Mouse (Mus musculus) thymus, postnatal 0 days (tissue): ENCODE measurements around the gene Trex1. TPM values are rescaled to one million over a fixed set of nuclear protein-coding genes. Genes with fewer than 3 reads are reported as not detected.

Experiments
- DNase-seq: peaks from one replicate; pipeline ENCODE4 v3.0.0-alpha.2; 2015; ENCODE audit warnings: low spot score
- polyA plus RNA-seq: library from polyadenylated mRNA; unstranded; fragments of >200 nt; fragmentation: Nextera tagmentation; extraction: Ambion mirVana; gene quantifications from 2 replicates; pipeline ENCODE4 v1.2.1, GENCODE M21; 2015

Trex1 gene
- polyA plus RNA-seq, 1 experiment from 2014 or later: 42.1 TPM

GRCm38 (mm10) chr9:109051651-109052489 lies 7.7 kb downstream of the Trex1 start:
- DNase-seq: peak; percentile 18

GRCm38 (mm10) chr9:109051011-109051501 lies 8.5 kb downstream of the Trex1 start:
- peak; percentile 75 for DNase-seq

- DNase-seq: no peak
Observed at GRCm38 (mm10) chr9:109050674-109050997, 8.9 kb downstream of the Trex1 start.

GRCm38 (mm10) chr9:109049996-109050673 lies 9.4 kb downstream of the Trex1 start:
- peak; percentile 5 for DNase-seq

- no peak for DNase-seq
Observed at GRCm38 (mm10) chr9:109049316-109049715, 10.2 kb downstream of the Trex1 start.

- DNase-seq: peak; percentile 82
Observed at GRCm38 (mm10) chr9:109046306-109046705, 13.2 kb downstream of the Trex1 start.

GRCm38 (mm10) chr9:109041351-109041750 lies 18.2 kb downstream of the Trex1 start:
- DNase-seq: no peak

GRCm38 (mm10) chr9:109040906-109041305 lies 18.6 kb downstream of the Trex1 start:
- DNase-seq: no peak

- DNase-seq: no peak
Observed at GRCm38 (mm10) chr9:109040216-109040615, 19.3 kb downstream of the Trex1 start.

GRCm38 (mm10) chr9:109039681-109040080 lies 19.9 kb downstream of the Trex1 start:
- no peak for DNase-seq

GRCm38 (mm10) chr9:109038901-109039364 lies 20.6 kb downstream of the Trex1 start:
- DNase-seq: no peak

GRCm38 (mm10) chr9:109038086-109038895 lies 21.2 kb downstream of the Trex1 start, which contains the start of gene Shisa5:
Gene Shisa5, plus strand, starts transcription at chr9:109038565.
- peak; percentile 59 for DNase-seq

- DNase-seq: no peak
Observed at GRCm38 (mm10) chr9:109032435-109032834, 27.1 kb downstream of the Trex1 start.

GRCm38 (mm10) chr9:109031686-109032085 lies 27.8 kb downstream of the Trex1 start:
- DNase-seq: no peak

GRCm38 (mm10) chr9:109031001-109031400 lies 28.5 kb downstream of the Trex1 start:
- no peak for DNase-seq

GRCm38 (mm10) chr9:109030312-109030711 lies 29.2 kb downstream of the Trex1 start:
- no peak for DNase-seq

GRCm38 (mm10) chr9:109028919-109029318 lies 30.6 kb downstream of the Trex1 start:
- DNase-seq: no peak

- no peak for DNase-seq
Observed at GRCm38 (mm10) chr9:109028421-109028820, 31.1 kb downstream of the Trex1 start.

GRCm38 (mm10) chr9:109027521-109027920 lies 32.0 kb downstream of the Trex1 start:
- no peak for DNase-seq

GRCm38 (mm10) chr9:109022866-109023685 lies 36.5 kb downstream of the Trex1 start:
- DNase-seq: no peak

GRCm38 (mm10) chr9:109021428-109021827 lies 38.1 kb downstream of the Trex1 start:
- DNase-seq: no peak
